8 mouse cellular contexts compared by ENCODE assay signal in the genomic region with DNA sequence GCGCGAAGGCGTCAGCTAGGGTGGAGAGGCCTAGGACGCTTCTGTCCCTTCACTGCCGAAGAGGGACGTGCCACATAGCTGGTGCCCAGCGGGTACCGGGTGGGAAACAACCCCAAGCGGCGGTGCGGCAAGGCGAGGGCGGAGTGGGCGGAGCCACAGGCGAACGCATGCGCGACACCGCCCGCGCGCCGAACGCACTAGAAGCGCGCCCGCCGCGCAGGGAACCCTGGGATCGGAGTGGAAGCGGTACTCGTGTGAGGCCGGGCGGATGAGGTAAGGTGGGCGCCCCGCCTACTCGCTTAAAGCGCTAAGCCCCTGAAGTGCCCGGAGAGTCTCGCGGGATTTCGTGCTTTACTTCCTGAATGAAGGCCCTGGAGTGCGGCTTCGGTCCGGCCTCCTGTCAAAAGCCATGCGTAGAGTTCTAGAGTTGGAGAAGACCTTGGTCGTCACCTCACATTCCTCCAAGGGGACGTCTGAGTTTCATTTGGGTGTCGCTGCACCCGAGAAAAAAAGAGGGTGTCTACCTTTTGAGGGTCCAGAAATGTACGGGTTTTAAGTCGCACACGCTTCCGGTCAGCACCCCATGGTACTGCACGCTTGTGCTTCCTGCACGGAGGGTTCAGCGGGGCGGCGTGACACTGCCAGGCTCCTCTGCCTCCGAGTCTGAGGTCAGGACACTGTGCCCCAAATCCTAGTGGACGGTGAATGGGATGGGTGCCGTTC. TPM values are rescaled to one million over a fixed set of nuclear protein-coding genes. Genes with fewer than 3 reads are reported as not detected.
A peak's percentile ranks its signal among the peaks of the same experiment; 100 is the strongest.
DNase-seq lines count a peak whose midpoint lies in the region; ATAC-seq lines count a peak whose summit lies in the region.

A gene (minus strand): TSS at position 151 of the 723 bp plus-strand sequence.
A gene (minus strand): TSS at position 227 of the 723 bp plus-strand sequence.

- H3K9ac ChIP-seq in lung, embryonic 16.5 days (ENCODE audit: low read length) = peak within 1 kb of the TSS; percentile 99

- H3K4me2 ChIP-seq in lung, embryonic 16.5 days (ENCODE audit: low read depth, low read length) = peak within 1 kb of the TSS; percentile 84

- peak within 1 kb of the TSS; percentile 99 for H3K4me3 ChIP-seq in lung, embryonic 16.5 days (ENCODE audit: low read length)

- peak within 1 kb of the TSS; percentile 90 for H3K27ac ChIP-seq in lung, embryonic 16.5 days (ENCODE audit: low read length)

- peak; percentile 98 for ATAC-seq in hematopoietic stem cell, adult 5-6 weeks (replicated peaks in 1 of 2; ENCODE audit: insufficient read depth in 1 of 2, low FRiP score in 2 of 2, low TSS enrichment in 1 of 2, low read depth in 1 of 2, poor library complexity in 2 of 2, severe bottlenecking in 2 of 2)
- ATAC-seq in lung, embryonic 16.5 days (ENCODE audit: low read depth) = peak; percentile 100

- WGBS in lung, embryonic 16.5 days = under 1% methylated on average over 62 of the region's 62 CpGs

- peaks cover 10% of the 10 kb centered on the region for H3K4me1 ChIP-seq in lung, embryonic 16.5 days (replicated peaks; ENCODE audit: control insufficient read depth, insufficient read depth, low read length)

- no peaks in the 10 kb centered on the region for H3K27me3 ChIP-seq in lung, embryonic 16.5 days (ENCODE audit: control insufficient read depth, insufficient read depth, low read depth, low read length)

- peak; percentile 97 for DNase-seq in MEL-GATA-1-ER (ENCODE audit: extremely low read depth, low read depth)
- DNase-seq in cerebellum, adult 8-10 months = peak; percentile 97
- peak; percentile 98 for DNase-seq in forelimb bud, embryonic 11.5 days (ENCODE audit: low read depth, low spot score)
- peak; percentile 96 for DNase-seq in layer of hippocampus, adult 9-10 months (ENCODE audit: low spot score)
- peak; percentile 87 for DNase-seq in ovary, postnatal 10 days (ENCODE audit: low spot score)
- DNase-seq in thymus, postnatal 10 days (ENCODE audit: low spot score in 2 of 2) = peak; percentile 97

- H3K36me3 ChIP-seq in lung, embryonic 16.5 days (ENCODE audit: control insufficient read depth, insufficient read depth, low read length) = no peaks in the 10 kb centered on the region

- no peaks in the 10 kb centered on the region for H3K9me3 ChIP-seq in lung, embryonic 16.5 days (ENCODE audit: control insufficient read depth, low read length)

RNA-seq across cellular contexts. Expression of the first gene that starts in this region (rescaled TPM):
- total RNA-seq in hematopoietic stem cell, adult 5-6 weeks (2017) = not detected in 2 replicates
- polyA plus RNA-seq in lung, embryonic 16.5 days (2015; fragmentation: Nextera tagmentation; extraction: Ambion mirVana) = not detected in 2 replicates

RNA-seq across cellular contexts. Expression of the second gene that starts in this region (rescaled TPM):
- 79.8 and 98.7 TPM in 2 replicates for total RNA-seq in hematopoietic stem cell, adult 5-6 weeks (2017)
- polyA plus RNA-seq in lung, embryonic 16.5 days (2015; fragmentation: Nextera tagmentation; extraction: Ambion mirVana) = 46.5 and 48.8 TPM in 2 replicates

Comparison
In these comparisons a context has a peak if more than half of its experiments do, and no peak if none do; other contexts are left out.
1. Peak in every context shown above with its lines: DNase-seq, ATAC-seq, H3K4me3 ChIP-seq and H3K27ac ChIP-seq.